Mouse (Mus musculus): ENCODE data around the gene 1810037I17Rik. TPM values are rescaled to one million over a fixed set of nuclear protein-coding genes. Genes with fewer than 3 reads are reported as not detected.
A peak's percentile ranks its signal among the peaks of the same experiment; 100 is the strongest.
"Not testable (repeated sequence)": the region's sequence is repeated elsewhere in the genome, so short reads cannot be mapped to it uniquely, and the experiment has no call there.

Gene 1810037I17Rik
- polyA plus RNA-seq, 1 experiment from 2014 or later, result 109 TPM

- 75% methylated on average over 8 of the region's 8 CpGs for WGBS
- H3K9me3 ChIP-seq (ENCODE audit: control insufficient read depth, low read length), result no peaks in the 10 kb centered on the region
- H3K9ac ChIP-seq (ENCODE audit: low read depth, low read length), result no peak overlapping the region
- H3K27me3 ChIP-seq (replicated peaks; ENCODE audit: control insufficient read depth, insufficient read depth, low read length), result no peaks in the 10 kb centered on the region
- no peak overlapping the region for H3K27ac ChIP-seq (replicated peaks; ENCODE audit: low read depth, low read length)
- H3K36me3 ChIP-seq (ENCODE audit: control insufficient read depth, insufficient read depth, low read length), result peaks cover 7% of the 10 kb centered on the region
- no peak for DNase-seq (ENCODE audit: low spot score)
- H3K4me2 ChIP-seq (ENCODE audit: low read depth, low read length), result no peak overlapping the region
- ATAC-seq (ENCODE audit: low read depth), result no peak
- H3K4me3 ChIP-seq (ENCODE audit: low read depth, low read length), result no peak overlapping the region
- peaks cover 11% of the 10 kb centered on the region; the same call in 1 of the 2 replicates for H3K4me1 ChIP-seq (ENCODE audit: control insufficient read depth, insufficient read depth, low read length)
Observed at GRCm38 (mm10) chr3:122921676-122922527, 2.1 kb upstream of the 1810037I17Rik start.

DNA sequence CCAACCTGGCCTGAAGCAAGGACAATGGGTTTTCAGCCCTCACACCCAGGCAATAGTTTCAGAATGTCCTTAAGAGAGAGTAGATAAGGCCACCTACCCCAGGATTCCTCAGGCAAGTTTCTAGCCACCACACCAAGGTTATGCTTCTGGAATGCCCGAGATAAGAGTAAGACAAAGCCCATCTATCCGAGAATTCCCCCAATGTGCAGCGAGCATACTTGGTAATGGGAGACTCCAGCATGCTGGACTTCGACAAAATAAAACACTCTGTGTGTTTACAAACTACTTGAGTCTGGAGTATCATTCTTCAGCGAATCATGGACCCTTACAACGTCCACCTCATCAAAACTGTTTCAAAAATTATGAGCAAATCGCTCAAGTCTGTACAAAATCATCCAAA lies 856 bp upstream of the 1810037I17Rik start:
- WGBS, result 67% methylated on average over 7 of the region's 7 CpGs
- ATAC-seq (ENCODE audit: low read depth), result no peak
- H3K4me3 ChIP-seq (ENCODE audit: low read depth, low read length), result peak overlapping the region; percentile 65; the same call in 1 of the 2 replicates

GRCm38 (mm10) chr3:122929723-122930122 lies 5.7 kb downstream of the 1810037I17Rik start:
- 91% methylated on average over 6 of the region's 6 CpGs for WGBS
- no peaks in the 10 kb centered on the region for H3K9me3 ChIP-seq (ENCODE audit: control insufficient read depth, low read length)

More for the DNA sequence above, 856 bp upstream of the 1810037I17Rik start:
- peak overlapping the region; percentile 89 for H3K27ac ChIP-seq (replicated peaks; ENCODE audit: low read depth, low read length)
- H3K36me3 ChIP-seq (ENCODE audit: control insufficient read depth, insufficient read depth, low read length), result peaks cover 14% of the 10 kb centered on the region
- H3K4me2 ChIP-seq (ENCODE audit: low read depth, low read length), result peak overlapping the region; percentile 62
- no peak overlapping the region for H3K9ac ChIP-seq (ENCODE audit: low read depth, low read length)
- no peaks in the 10 kb centered on the region for H3K9me3 ChIP-seq (ENCODE audit: control insufficient read depth, low read length)
- DNase-seq (ENCODE audit: low spot score), result no peak
- no peaks in the 10 kb centered on the region for H3K27me3 ChIP-seq (replicated peaks; ENCODE audit: control insufficient read depth, insufficient read depth, low read length)
- peaks cover 11% of the 10 kb centered on the region; the same call in 1 of the 2 replicates for H3K4me1 ChIP-seq (ENCODE audit: control insufficient read depth, insufficient read depth, low read length)

GRCm38 (mm10) chr3:122932466-122932865 lies 8.5 kb downstream of the 1810037I17Rik start:
- Histone ChIP-seq H3K27ac (replicated peaks; ENCODE audit: low read depth, low read length) (no peak overlapping the region), H3K36me3 (ENCODE audit: control insufficient read depth, insufficient read depth, low read length) (peaks cover 13% of the 10 kb centered on the region), H3K4me3 (ENCODE audit: low read depth, low read length) (no peak overlapping the region), H3K4me2 (ENCODE audit: low read depth, low read length) (no peak overlapping the region), H3K4me1 (ENCODE audit: control insufficient read depth, insufficient read depth, low read length) (no peaks in the 10 kb centered on the region), H3K27me3 (replicated peaks; ENCODE audit: control insufficient read depth, insufficient read depth, low read length) (no peaks in the 10 kb centered on the region), H3K9me3 (ENCODE audit: control insufficient read depth, low read length) (no peaks in the 10 kb centered on the region), H3K9ac (ENCODE audit: low read depth, low read length) (no peak overlapping the region)
- 89% methylated on average over 1 of the region's 1 CpGs for WGBS
- ATAC-seq (ENCODE audit: low read depth) (no peak), DNase-seq (ENCODE audit: low spot score) (no peak)

More at GRCm38 (mm10) chr3:122929723-122930122, 5.7 kb downstream of the 1810037I17Rik start:
- Histone ChIP-seq H3K36me3 (ENCODE audit: control insufficient read depth, insufficient read depth, low read length) (peaks cover 26% of the 10 kb centered on the region), H3K27ac (replicated peaks; ENCODE audit: low read depth, low read length) (no peak overlapping the region), H3K4me3 (ENCODE audit: low read depth, low read length) (no peak overlapping the region), H3K27me3 (replicated peaks; ENCODE audit: control insufficient read depth, insufficient read depth, low read length) (no peaks in the 10 kb centered on the region), H3K9ac (ENCODE audit: low read depth, low read length) (no peak overlapping the region), H3K4me2 (ENCODE audit: low read depth, low read length) (no peak overlapping the region), H3K4me1 (ENCODE audit: control insufficient read depth, insufficient read depth, low read length) (peaks cover 5% of the 10 kb centered on the region; the same call in 1 of the 2 replicates)
- DNase-seq (ENCODE audit: low spot score) (no peak), ATAC-seq (ENCODE audit: low read depth) (no peak)

DNA sequence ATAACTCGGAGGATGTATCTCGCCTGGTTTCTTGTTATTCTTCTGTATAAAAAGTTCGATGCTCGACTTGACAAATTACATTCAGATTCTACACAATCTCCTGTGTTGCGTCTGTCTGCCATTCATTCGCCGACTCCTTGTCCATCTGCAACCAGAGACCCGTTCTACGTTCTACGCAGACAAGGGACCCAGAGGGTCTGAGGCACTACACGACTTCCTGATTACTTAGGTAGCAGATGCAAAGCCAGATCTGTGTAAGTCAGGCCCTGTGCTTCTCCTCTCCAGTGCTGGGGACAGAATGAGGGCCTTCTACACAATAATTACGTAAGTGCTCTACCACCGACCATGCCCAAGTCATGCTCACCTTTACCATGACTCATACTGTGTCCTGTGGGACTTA lies 13.2 kb downstream of the 1810037I17Rik start:
- not testable (repeated sequence) for H3K4me2 ChIP-seq (ENCODE audit: low read depth, low read length); H3K9ac ChIP-seq (ENCODE audit: low read depth, low read length); H3K27me3 ChIP-seq (replicated peaks; ENCODE audit: control insufficient read depth, insufficient read depth, low read length); H3K9me3 ChIP-seq (ENCODE audit: control insufficient read depth, low read length); H3K4me3 ChIP-seq (ENCODE audit: low read depth, low read length); ATAC-seq (ENCODE audit: low read depth); H3K27ac ChIP-seq (replicated peaks; ENCODE audit: low read depth, low read length); H3K4me1 ChIP-seq (ENCODE audit: control insufficient read depth, insufficient read depth, low read length); DNase-seq (ENCODE audit: low spot score)
- 77% methylated on average over 13 of the region's 13 CpGs for WGBS
- H3K36me3 ChIP-seq (ENCODE audit: control insufficient read depth, insufficient read depth, low read length), result peaks cover 11% of the 10 kb centered on the region; the same call in 1 of the 2 replicates

DNA sequence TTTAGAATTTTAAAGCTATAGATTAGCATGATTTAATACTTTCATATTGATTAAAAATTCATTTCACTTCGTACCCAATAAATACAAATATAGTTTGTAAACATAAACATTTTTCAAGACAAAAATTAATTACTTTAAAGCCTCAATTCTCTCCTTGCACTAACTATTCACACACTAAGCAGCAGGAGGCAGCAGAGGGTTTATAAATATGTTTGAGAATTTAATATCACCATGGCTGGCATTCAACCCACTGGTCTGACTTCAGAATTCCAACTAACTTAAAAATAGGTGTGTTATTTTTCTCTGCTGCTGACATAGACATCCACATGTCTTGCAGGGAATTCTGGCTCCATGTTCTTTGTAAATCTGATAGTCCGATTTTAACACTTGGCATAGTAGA lies 15.2 kb downstream of the 1810037I17Rik start:
- peak; percentile 84 for DNase-seq (ENCODE audit: low spot score)
- Histone ChIP-seq H3K4me2 (ENCODE audit: low read depth, low read length) (no peak overlapping the region), H3K9ac (ENCODE audit: low read depth, low read length) (no peak overlapping the region), H3K27ac (replicated peaks; ENCODE audit: low read depth, low read length) (no peak overlapping the region), H3K27me3 (replicated peaks; ENCODE audit: control insufficient read depth, insufficient read depth, low read length) (no peaks in the 10 kb centered on the region), H3K4me3 (ENCODE audit: low read depth, low read length) (no peak overlapping the region), H3K36me3 (ENCODE audit: control insufficient read depth, insufficient read depth, low read length) (0 out of 2 replicates have a peak, but pooled peaks cover 5% of the 10 kb centered on the region), H3K4me1 (ENCODE audit: control insufficient read depth, insufficient read depth, low read length) (no peaks in the 10 kb centered on the region), H3K9me3 (ENCODE audit: control insufficient read depth, low read length) (no peaks in the 10 kb centered on the region)
- ATAC-seq (ENCODE audit: low read depth), result no peak
- WGBS, result 71% methylated on average over 2 of the region's 2 CpGs

GRCm38 (mm10) chr3:122943387-122943890 lies 19.4 kb downstream of the 1810037I17Rik start:
- DNase-seq (ENCODE audit: low spot score) (no peak), ATAC-seq (ENCODE audit: low read depth) (no peak)
- Histone ChIP-seq H3K9me3 (ENCODE audit: control insufficient read depth, low read length) (no peaks in the 10 kb centered on the region), H3K4me3 (ENCODE audit: low read depth, low read length) (no peak overlapping the region), H3K4me2 (ENCODE audit: low read depth, low read length) (no peak overlapping the region), H3K9ac (ENCODE audit: low read depth, low read length) (no peak overlapping the region), H3K4me1 (ENCODE audit: control insufficient read depth, insufficient read depth, low read length) (no peaks in the 10 kb centered on the region), H3K27ac (replicated peaks; ENCODE audit: low read depth, low read length) (no peak overlapping the region), H3K27me3 (replicated peaks; ENCODE audit: control insufficient read depth, insufficient read depth, low read length) (no peaks in the 10 kb centered on the region), H3K36me3 (ENCODE audit: control insufficient read depth, insufficient read depth, low read length) (0 out of 2 replicates have a peak, but pooled peaks cover 9% of the 10 kb centered on the region)
- WGBS, result 80% methylated on average over 6 of the region's 6 CpGs

DNA sequence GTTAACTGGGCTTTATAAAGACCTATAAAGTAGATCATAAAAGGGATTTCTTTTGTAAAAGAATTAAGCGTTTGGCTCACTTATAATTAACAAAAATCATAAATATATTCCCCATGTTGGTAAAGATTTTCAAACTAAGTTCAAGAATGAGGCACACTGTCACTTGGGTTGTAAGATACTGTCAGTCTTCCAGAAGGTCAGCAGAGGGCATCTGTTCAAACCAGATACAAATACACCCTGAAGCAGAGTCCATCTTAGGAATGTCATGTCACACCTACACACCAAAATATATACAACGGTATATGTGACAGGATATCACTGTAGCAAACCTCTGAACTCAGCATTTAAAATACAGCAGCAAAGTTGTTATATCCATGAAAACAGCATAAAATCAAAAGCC lies 26.1 kb downstream of the 1810037I17Rik start:
- H3K4me1 ChIP-seq (ENCODE audit: control insufficient read depth, insufficient read depth, low read length), result no peaks in the 10 kb centered on the region
- ATAC-seq (ENCODE audit: low read depth), result no peak
- no peak overlapping the region for H3K4me2 ChIP-seq (ENCODE audit: low read depth, low read length)
- no peaks in the 10 kb centered on the region for H3K9me3 ChIP-seq (ENCODE audit: control insufficient read depth, low read length)
- no peak for DNase-seq (ENCODE audit: low spot score)
- 89% methylated on average over 2 of the region's 2 CpGs for WGBS
- H3K36me3 ChIP-seq (ENCODE audit: control insufficient read depth, insufficient read depth, low read length), result peaks cover 23% of the 10 kb centered on the region; the same call in 1 of the 2 replicates
- H3K9ac ChIP-seq (ENCODE audit: low read depth, low read length), result no peak overlapping the region
- H3K27me3 ChIP-seq (replicated peaks; ENCODE audit: control insufficient read depth, insufficient read depth, low read length), result no peaks in the 10 kb centered on the region
- no peak overlapping the region for H3K4me3 ChIP-seq (ENCODE audit: low read depth, low read length)
- no peak overlapping the region for H3K27ac ChIP-seq (replicated peaks; ENCODE audit: low read depth, low read length)
